Mouse (Mus musculus) heart, adult 2 months (tissue): Measurements from ENCODE around the gene Icos.

Experiments
- EP300 ChIP-seq: fragments of 200-500 bp; IDR thresholded peaks from 2 replicates; pipeline ENCODE4 v1.6.1; 2011; ENCODE audit warnings: low read depth, low read length, control low read depth; ENCODE audit not compliant: insufficient read depth
- POLR2A ChIP-seq: fragments of 200-500 bp; IDR thresholded peaks from 2 replicates; pipeline ENCODE4 v1.6.1; 2011; ENCODE audit warnings: mild to moderate bottlenecking, low read depth, low read length, control low read depth; ENCODE audit not compliant: insufficient read depth

GRCm38 (mm10) chr1:60936963-60937711, 40.6 kb upstream of the Icos start:
- TF ChIP-seq POLR2A (no peak), EP300 (no peak)
